Mouse (Mus musculus): Measurements from ENCODE around the gene Hipk1. TPM values are rescaled to one million over a fixed set of nuclear protein-coding genes. Genes with fewer than 3 reads are reported as not detected.
A peak's percentile ranks its signal among the peaks of the same experiment; 100 is the strongest.
"Not testable (repeated sequence)": the region's sequence is repeated elsewhere in the genome, so short reads cannot be mapped to it uniquely, and the experiment has no call there.

Gene Hipk1
- 27.3 and 31.8 TPM in 2 replicates for polyA plus RNA-seq (2012; rRNA removed)
- 16.6 and 17.1 TPM in 2 replicates for polyA plus RNA-seq (2014; fragmentation: Nextera tagmentation; extraction: Ambion mirVana)

GRCm38 (mm10) chr3:103791230-103792110 lies at the start of gene Hipk1:
TSS of gene Hipk1 (minus strand) at chr3:103791563.
- Histone ChIP-seq H3K4me2 (replicated peaks; ENCODE audit: low read depth, low read length, severe bottlenecking) (peak within 1 kb of the TSS; percentile 58), H3K9me3 (ENCODE audit: control insufficient read depth, low read length) (no peaks in the 10 kb centered on the region), H3K4me3 (replicated peaks; ENCODE audit: low read length) (peak within 1 kb of the TSS; percentile 88), H3K4me1 (ENCODE audit: control insufficient read depth, insufficient read depth, low read length) (peaks cover 11% of the 10 kb centered on the region), H3K27ac (replicated peaks; ENCODE audit: low read depth, low read length) (peak within 1 kb of the TSS; percentile 76), H3K36me3 (ENCODE audit: control insufficient read depth, insufficient read depth, low read length) (no peaks in the 10 kb centered on the region), H3K9ac (ENCODE audit: low read depth, low read length, severe bottlenecking) (peak within 1 kb of the TSS; percentile 93), H3K27me3 (ENCODE audit: control insufficient read depth, insufficient read depth, low read length) (no peaks in the 10 kb centered on the region)
- WGBS = 10% methylated on average over 42 of the region's 49 CpGs
- peak; percentile 66; the same call in 1 of the 2 replicates for TF ChIP-seq POLR2A (IDR thresholded peaks at IDR 0.05; ENCODE audit: borderline replicate concordance, extremely low read depth, insufficient read depth, insufficient read length)
- DNase-seq (ENCODE audit: low spot score) (peak; percentile 93), ATAC-seq (ENCODE audit: low FRiP score, low read depth) (peak; percentile 96)

DNA sequence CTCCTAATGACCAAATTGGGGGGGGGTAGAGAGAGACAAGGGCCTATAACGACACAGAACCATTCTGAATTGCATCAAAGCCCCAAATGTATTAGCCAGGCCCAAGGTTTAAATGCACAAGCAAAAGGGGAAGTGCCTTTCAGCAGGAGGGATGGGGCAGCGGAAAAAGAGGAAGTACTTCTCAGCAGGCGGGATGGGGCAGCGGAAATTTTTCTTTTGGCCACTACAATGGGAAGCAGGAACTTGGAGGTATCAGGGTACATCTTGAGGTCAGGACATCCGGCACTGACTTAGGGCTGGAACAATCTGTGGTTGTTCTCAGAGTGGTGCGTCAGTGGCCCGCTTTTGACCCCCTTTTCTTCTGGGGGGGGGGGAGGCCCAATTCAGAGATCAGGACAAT lies 49.6 kb upstream of the Hipk1 start:
- ATAC-seq (ENCODE audit: low FRiP score, low read depth); H3K4me1 ChIP-seq (ENCODE audit: control insufficient read depth, insufficient read depth, low read length); H3K9me3 ChIP-seq (ENCODE audit: control insufficient read depth, low read length); H3K27ac ChIP-seq (replicated peaks; ENCODE audit: low read depth, low read length); DNase-seq (ENCODE audit: low spot score); H3K36me3 ChIP-seq (ENCODE audit: control insufficient read depth, insufficient read depth, low read length); H3K27me3 ChIP-seq (ENCODE audit: control insufficient read depth, insufficient read depth, low read length); H3K9ac ChIP-seq (ENCODE audit: low read depth, low read length, severe bottlenecking); H3K4me2 ChIP-seq (replicated peaks; ENCODE audit: low read depth, low read length, severe bottlenecking); H3K4me3 ChIP-seq (replicated peaks; ENCODE audit: low read length): not testable (repeated sequence)
- 79% methylated on average over 7 of the region's 7 CpGs for WGBS

GRCm38 (mm10) chr3:103840195-103840594 lies 48.8 kb upstream of the Hipk1 start:
- WGBS = 88% methylated on average over 3 of the region's 3 CpGs
- not testable (repeated sequence) for H3K9me3 ChIP-seq (ENCODE audit: control insufficient read depth, low read length); H3K4me1 ChIP-seq (ENCODE audit: control insufficient read depth, insufficient read depth, low read length); H3K27me3 ChIP-seq (ENCODE audit: control insufficient read depth, insufficient read depth, low read length); DNase-seq (ENCODE audit: low spot score); ATAC-seq (ENCODE audit: low FRiP score, low read depth); H3K4me2 ChIP-seq (replicated peaks; ENCODE audit: low read depth, low read length, severe bottlenecking); H3K36me3 ChIP-seq (ENCODE audit: control insufficient read depth, insufficient read depth, low read length); H3K4me3 ChIP-seq (replicated peaks; ENCODE audit: low read length); H3K27ac ChIP-seq (replicated peaks; ENCODE audit: low read depth, low read length); H3K9ac ChIP-seq (ENCODE audit: low read depth, low read length, severe bottlenecking)

DNA sequence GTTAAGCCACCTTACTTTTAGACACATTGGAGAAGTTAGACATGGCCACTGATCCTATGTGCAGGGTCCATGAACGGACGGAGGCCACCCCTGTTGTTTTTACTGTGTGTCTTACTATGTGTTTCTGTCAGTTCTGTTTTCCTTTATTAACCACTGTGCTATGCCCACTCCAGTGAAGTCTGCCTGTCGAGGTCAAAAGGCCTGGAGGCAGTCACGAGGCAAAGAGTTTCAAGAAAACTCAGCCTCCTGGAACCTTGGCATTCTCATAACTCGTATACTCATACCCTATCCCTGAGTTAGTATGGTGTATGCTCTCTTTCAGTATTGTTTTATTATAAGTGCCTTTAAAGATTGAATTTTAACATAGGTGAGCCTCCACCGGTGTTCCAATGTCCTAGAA lies 48.3 kb upstream of the Hipk1 start:
- no peak for TF ChIP-seq POLR2A (IDR thresholded peaks at IDR 0.05; ENCODE audit: borderline replicate concordance, extremely low read depth, insufficient read depth, insufficient read length)
- no peaks in the 10 kb centered on the region for H3K9me3 ChIP-seq (ENCODE audit: control insufficient read depth, low read length)
- H3K9ac ChIP-seq (ENCODE audit: low read depth, low read length, severe bottlenecking) = no peak overlapping the region
- H3K27ac ChIP-seq (replicated peaks; ENCODE audit: low read depth, low read length) = no peak overlapping the region
- H3K27me3 ChIP-seq (ENCODE audit: control insufficient read depth, insufficient read depth, low read length) = no peaks in the 10 kb centered on the region
- no peak for DNase-seq (ENCODE audit: low spot score)
- H3K4me2 ChIP-seq (replicated peaks; ENCODE audit: low read depth, low read length, severe bottlenecking) = no peak overlapping the region
- no peaks in the 10 kb centered on the region for H3K4me1 ChIP-seq (ENCODE audit: control insufficient read depth, insufficient read depth, low read length)
- H3K4me3 ChIP-seq (replicated peaks; ENCODE audit: low read length) = no peak overlapping the region
- H3K36me3 ChIP-seq (ENCODE audit: control insufficient read depth, insufficient read depth, low read length) = no peaks in the 10 kb centered on the region
- ATAC-seq (ENCODE audit: low FRiP score, low read depth) = no peak
- WGBS = 89% methylated on average over 6 of the region's 6 CpGs

- no peaks in the 10 kb centered on the region for H3K4me1 ChIP-seq (ENCODE audit: control insufficient read depth, insufficient read depth, low read length)
- 91% methylated on average over 5 of the region's 5 CpGs for WGBS
- TF ChIP-seq POLR2A (IDR thresholded peaks at IDR 0.05; ENCODE audit: borderline replicate concordance, extremely low read depth, insufficient read depth, insufficient read length) = no peak
- no peak for DNase-seq (ENCODE audit: low spot score)
- no peak overlapping the region for H3K4me2 ChIP-seq (replicated peaks; ENCODE audit: low read depth, low read length, severe bottlenecking)
- no peaks in the 10 kb centered on the region for H3K27me3 ChIP-seq (ENCODE audit: control insufficient read depth, insufficient read depth, low read length)
- H3K27ac ChIP-seq (replicated peaks; ENCODE audit: low read depth, low read length) = no peak overlapping the region
- H3K9ac ChIP-seq (ENCODE audit: low read depth, low read length, severe bottlenecking) = no peak overlapping the region
- H3K4me3 ChIP-seq (replicated peaks; ENCODE audit: low read length) = no peak overlapping the region
- H3K9me3 ChIP-seq (ENCODE audit: control insufficient read depth, low read length) = no peaks in the 10 kb centered on the region
- ATAC-seq (ENCODE audit: low FRiP score, low read depth) = no peak
- no peaks in the 10 kb centered on the region for H3K36me3 ChIP-seq (ENCODE audit: control insufficient read depth, insufficient read depth, low read length)
These were observed 45.1 kb upstream of the Hipk1 start for GRCm38 (mm10) chr3:103836453-103836852.
